Mouse (Mus musculus) granulocyte monocyte progenitor cell, adult 5-6 weeks (primary cell): Measurements from ENCODE around the gene Olfr23. TPM values are rescaled to one million over a fixed set of nuclear protein-coding genes. Genes with fewer than 3 reads are reported as not detected.
"Not testable (repeated sequence)": the region's sequence is repeated elsewhere in the genome, so short reads cannot be mapped to it uniquely, and the experiment has no call there.

Experiments
- ATAC-seq: replicated peaks from 2 replicates; pipeline ENCODE4 v1.8.0; 2016; ENCODE audit warnings: mild to moderate bottlenecking, moderate TSS enrichment, inconsistent platforms; ENCODE audit not compliant: poor library complexity, severe bottlenecking
- total RNA-seq, 2 experiments: library from RNA; stranded (forward) in 1 of 2; stranded (reverse) in 1 of 2; fragments of 200-712, 200-1000 nt in 1 of 2; fragments of >200 nt in 1 of 2; fragmentation: Nextera tagmentation in 1 of 2; gene quantifications; 2 replicates each; pipeline ENCODE4 v1.2.3; 2014 to 2017

Gene Olfr23
- total RNA-seq (2014; fragmentation: Nextera tagmentation) (not detected in 2 replicates), total RNA-seq (2017) (not detected in 2 replicates)

DNA sequence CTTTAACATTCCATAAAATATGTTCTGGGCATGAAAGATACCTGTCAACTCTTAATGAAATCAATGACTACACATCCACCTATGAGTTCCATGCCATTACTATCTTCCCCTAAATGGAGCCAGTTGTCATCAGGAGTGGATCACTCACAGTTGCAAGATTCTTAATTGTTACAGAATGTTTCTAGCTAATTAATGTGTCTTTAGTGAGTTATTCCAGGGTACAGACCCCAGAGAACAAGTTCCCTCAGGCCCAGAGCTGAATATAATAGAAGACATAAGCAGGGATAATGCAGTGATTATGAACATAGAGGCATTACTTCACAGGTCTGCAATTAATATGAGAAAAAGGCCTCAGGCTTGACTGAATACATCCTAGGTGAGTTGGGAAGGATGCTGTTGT, at the start of gene Olfr23:
Gene Olfr23 (plus strand): TSS at position 301 of the 400 bp plus-strand sequence.
- no peak for ATAC-seq

DNA sequence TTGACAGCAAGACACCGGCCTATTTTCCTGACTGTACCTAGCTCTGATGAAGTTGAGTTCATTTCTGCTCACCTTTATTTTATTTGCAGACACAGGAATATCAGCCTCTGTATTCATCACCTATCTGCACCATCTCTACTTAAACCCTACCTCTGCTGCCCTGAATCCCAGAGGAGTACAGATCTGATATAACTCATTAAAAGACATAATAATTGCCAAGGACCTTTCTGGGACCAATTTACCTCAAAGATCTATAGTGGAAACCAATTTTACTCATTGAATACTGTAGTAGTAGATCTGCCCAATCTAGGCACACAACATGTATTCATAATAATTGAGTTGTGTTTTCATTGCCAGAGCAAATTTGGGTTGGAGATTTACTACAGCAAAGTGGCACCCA, 45.8 kb upstream of the Olfr23 start, which contains the start of gene Olfr394:
Gene Olfr394 (minus strand): TSS at position 101 of the 400 bp plus-strand sequence.
- no peak for ATAC-seq

- not testable (repeated sequence) for ATAC-seq
These were observed 27.3 kb upstream of the Olfr23 start, which contains the start of gene Olfr395 for GRCm38 (mm10) chr11:73909199-73909598. TSS of gene Olfr395 (minus strand) at chr11:73909299.

GRCm38 (mm10) chr11:73960517-73960916, 24.0 kb downstream of the Olfr23 start, which contains the start of gene Olfr397:
TSS of gene Olfr397 (plus strand) at chr11:73960817.
- ATAC-seq: no peak

DNA sequence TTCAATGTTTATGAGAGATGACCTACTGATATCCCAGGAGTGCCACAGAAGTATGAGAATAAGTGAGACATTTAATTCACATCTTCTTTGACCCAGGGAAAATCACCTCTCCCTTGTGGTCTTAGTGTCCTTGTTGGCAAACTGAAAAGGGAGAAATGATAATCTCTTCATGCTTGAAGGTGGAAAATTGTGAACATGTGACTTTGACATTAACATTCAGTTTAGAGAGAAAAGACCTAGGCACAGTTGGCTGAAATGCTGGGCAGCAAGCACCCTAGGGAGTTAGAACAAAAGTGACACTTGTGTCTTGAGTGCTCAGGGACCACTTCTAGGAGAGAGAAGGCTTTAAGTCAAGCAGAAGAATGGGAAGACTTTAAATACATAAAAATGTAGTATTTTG, 53.8 kb downstream of the Olfr23 start, which contains the start of gene Olfr398:
Gene Olfr398 (minus strand): TSS at position 101 of the 400 bp plus-strand sequence.
- no peak for ATAC-seq

Other genes starting within 250 kb of the Olfr23 start
- gene Zfp735, start 247.9 kb upstream of the Olfr23 start, total RNA-seq (2014; fragmentation: Nextera tagmentation): not detected in 2 replicates
- not detected in 2 replicates for gene Zfp735, start 247.9 kb upstream of the Olfr23 start, total RNA-seq (2017)
- not detected in 2 replicates for gene Olfr389, start 156.0 kb upstream of the Olfr23 start, total RNA-seq (2014; fragmentation: Nextera tagmentation)
- not detected in 2 replicates for gene Olfr389, start 156.0 kb upstream of the Olfr23 start, total RNA-seq (2017)
- gene Olfr390, start 153.7 kb upstream of the Olfr23 start, total RNA-seq (2014; fragmentation: Nextera tagmentation): not detected in 2 replicates
- not detected in 2 replicates for gene Olfr390, start 153.7 kb upstream of the Olfr23 start, total RNA-seq (2017)
- not detected in 2 replicates for gene Olfr391-ps, start 133.6 kb upstream of the Olfr23 start, total RNA-seq (2014; fragmentation: Nextera tagmentation)
- not detected in 2 replicates for gene Olfr391-ps, start 133.6 kb upstream of the Olfr23 start, total RNA-seq (2017)
- not detected in 2 replicates for gene Olfr392, start 119.6 kb upstream of the Olfr23 start, total RNA-seq (2014; fragmentation: Nextera tagmentation)
- gene Olfr392, start 119.6 kb upstream of the Olfr23 start, total RNA-seq (2017): not detected in 2 replicates
- not detected in 2 replicates for gene Olfr393, start 85.2 kb upstream of the Olfr23 start, total RNA-seq (2014; fragmentation: Nextera tagmentation)
- not detected in 2 replicates for gene Olfr393, start 85.2 kb upstream of the Olfr23 start, total RNA-seq (2017)
- not detected in 2 replicates for gene Olfr394, start 45.9 kb upstream of the Olfr23 start, total RNA-seq (2014; fragmentation: Nextera tagmentation)
- not detected in 2 replicates for gene Olfr394, start 45.9 kb upstream of the Olfr23 start, total RNA-seq (2017)
- gene Olfr395, start 27.4 kb upstream of the Olfr23 start, total RNA-seq (2014; fragmentation: Nextera tagmentation): not detected in 2 replicates
- gene Olfr395, start 27.4 kb upstream of the Olfr23 start, total RNA-seq (2017): not detected in 2 replicates
- not detected in 2 replicates for gene Olfr397, start 24.1 kb downstream of the Olfr23 start, total RNA-seq (2014; fragmentation: Nextera tagmentation)
- not detected in 2 replicates for gene Olfr397, start 24.1 kb downstream of the Olfr23 start, total RNA-seq (2017)
- not detected in 2 replicates for gene Olfr398, start 53.7 kb downstream of the Olfr23 start, total RNA-seq (2014; fragmentation: Nextera tagmentation)
- gene Olfr398, start 53.7 kb downstream of the Olfr23 start, total RNA-seq (2017): not detected in 2 replicates
- not detected in 2 replicates for gene Olfr139, start 119.9 kb downstream of the Olfr23 start, total RNA-seq (2014; fragmentation: Nextera tagmentation)
- gene Olfr139, start 119.9 kb downstream of the Olfr23 start, total RNA-seq (2017): not detected in 2 replicates
- not detected in 2 replicates for gene Olfr399, start 119.9 kb downstream of the Olfr23 start, total RNA-seq (2014; fragmentation: Nextera tagmentation)
- not detected in 2 replicates for gene Olfr399, start 119.9 kb downstream of the Olfr23 start, total RNA-seq (2017)
- not detected in 2 replicates for gene Zfp616, start 133.3 kb downstream of the Olfr23 start, total RNA-seq (2014; fragmentation: Nextera tagmentation)
- gene Zfp616, start 133.3 kb downstream of the Olfr23 start, total RNA-seq (2017): not detected in 2 replicates
- gene Olfr401, start 177.0 kb downstream of the Olfr23 start, total RNA-seq (2014; fragmentation: Nextera tagmentation): not detected in 2 replicates
- gene Olfr401, start 177.0 kb downstream of the Olfr23 start, total RNA-seq (2017): not detected in 2 replicates
- gene Olfr402, start 216.9 kb downstream of the Olfr23 start, total RNA-seq (2014; fragmentation: Nextera tagmentation): not detected in 2 replicates
- not detected in 2 replicates for gene Olfr402, start 216.9 kb downstream of the Olfr23 start, total RNA-seq (2017)
- gene Olfr403, start 249.6 kb downstream of the Olfr23 start, total RNA-seq (2014; fragmentation: Nextera tagmentation): not detected in 2 replicates
- gene Olfr403, start 249.6 kb downstream of the Olfr23 start, total RNA-seq (2017): not detected in 2 replicates